Mouse (Mus musculus) erythroblast, embryonic 14.5 days (primary cell): ENCODE results near the gene Gdpd3. TPM values are rescaled to one million over a fixed set of nuclear protein-coding genes. Genes with fewer than 3 reads are reported as not detected.
"Not testable (repeated sequence)": the region's sequence is repeated elsewhere in the genome, so short reads cannot be mapped to it uniquely, and the experiment has no call there.

Source experiments
- H3K27me3 ChIP-seq: 2 replicates; pipeline ENCODE4 v1.6.1; 2012; ENCODE audit warnings: inconsistent platforms; ENCODE audit not compliant: control insufficient read depth
- H3K36me3 ChIP-seq: 2 replicates; pipeline ENCODE4 v1.6.1; 2012; ENCODE audit warnings: mild to moderate bottlenecking, inconsistent platforms; ENCODE audit not compliant: control insufficient read depth
- H3K4me1 ChIP-seq: 2 replicates; pipeline ENCODE4 v1.6.1; 2012; ENCODE audit warnings: inconsistent platforms; ENCODE audit not compliant: control insufficient read depth
- H3K4me3 ChIP-seq: replicated peaks from 2 replicates; pipeline ENCODE3; 2012; ENCODE audit warnings: moderate library complexity, mild to moderate bottlenecking, inconsistent platforms
- H3K9me3 ChIP-seq: 2 replicates; pipeline ENCODE4 v1.6.1; 2012; ENCODE audit warnings: low read length, inconsistent platforms, mixed read lengths; ENCODE audit not compliant: control insufficient read depth
- GATA1 ChIP-seq: IDR thresholded peaks from 2 replicates; pipeline ENCODE4 v1.6.1; 2012; ENCODE audit warnings: low read length, inconsistent platforms, mixed read lengths
- TAL1 ChIP-seq: IDR thresholded peaks from 3 replicates; pipeline ENCODE4 v1.6.1; 2012; ENCODE audit warnings: low read length, inconsistent platforms, mixed read lengths
- polyA plus RNA-seq: library from polyadenylated mRNA; stranded (reverse); fragments of >175 nt; gene quantifications from 2 replicates; pipeline ENCODE4 v1.2.3, GENCODE M21; 2012

Gene Gdpd3
- polyA plus RNA-seq, 1 experiment = 0.36 TPM

DNA sequence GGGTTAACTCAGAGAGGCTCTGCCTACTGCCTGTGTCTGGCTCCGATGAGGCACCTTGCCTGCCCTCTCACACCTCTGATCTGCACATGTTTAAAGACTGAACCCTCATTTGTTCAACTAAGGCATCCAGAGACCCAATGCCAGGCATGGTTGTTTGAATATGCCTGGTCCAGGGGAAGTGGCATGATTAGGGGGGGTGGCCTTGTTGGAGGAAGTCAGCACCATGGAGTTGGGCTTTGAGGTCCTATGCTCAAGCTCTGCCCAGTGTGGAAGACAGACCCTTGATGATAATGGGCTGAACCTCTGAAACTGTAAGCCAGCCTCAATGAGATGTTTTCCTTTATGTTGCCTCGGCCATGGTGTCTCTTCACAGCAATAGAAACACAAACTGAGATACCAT, 7.2 kb downstream of the Gdpd3 start:
- H3K27me3 ChIP-seq = no peaks in the 10 kb centered on the region
- H3K4me1 ChIP-seq = peaks cover 41% of the 10 kb centered on the region
- H3K9me3 ChIP-seq = no peaks in the 10 kb centered on the region
- H3K4me3 ChIP-seq = peak overlapping the region; percentile 60
- peaks cover 61% of the 10 kb centered on the region for H3K36me3 ChIP-seq
- TF ChIP-seq GATA1 (no peak), TAL1 (no peak)

DNA sequence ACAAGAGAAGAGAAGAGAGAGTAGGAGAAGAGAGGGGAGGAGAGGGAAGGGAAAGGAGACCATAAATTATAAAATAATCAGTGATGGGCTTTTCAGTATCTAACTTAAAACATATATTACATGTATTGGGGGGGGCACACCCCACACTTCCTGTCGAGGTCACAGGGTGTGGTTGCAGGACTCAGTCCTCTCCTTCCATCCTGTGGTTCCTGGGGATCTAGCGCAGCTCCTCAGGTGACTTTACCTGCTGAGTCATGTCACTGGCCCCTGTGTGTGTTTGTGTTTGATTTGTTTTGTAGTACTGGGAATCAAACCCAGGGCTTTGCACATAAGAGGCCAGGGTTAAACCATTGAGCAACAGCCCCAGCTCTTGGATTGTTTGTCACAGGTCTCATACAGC, 8.3 kb downstream of the Gdpd3 start:
- Histone ChIP-seq H3K36me3 (peaks cover 66% of the 10 kb centered on the region), H3K27me3 (no peaks in the 10 kb centered on the region), H3K4me1 (peaks cover 52% of the 10 kb centered on the region), H3K4me3 (no peak overlapping the region), H3K9me3 (no peaks in the 10 kb centered on the region)
- no peak for TF ChIP-seq GATA1
- no peak for TF ChIP-seq TAL1

DNA sequence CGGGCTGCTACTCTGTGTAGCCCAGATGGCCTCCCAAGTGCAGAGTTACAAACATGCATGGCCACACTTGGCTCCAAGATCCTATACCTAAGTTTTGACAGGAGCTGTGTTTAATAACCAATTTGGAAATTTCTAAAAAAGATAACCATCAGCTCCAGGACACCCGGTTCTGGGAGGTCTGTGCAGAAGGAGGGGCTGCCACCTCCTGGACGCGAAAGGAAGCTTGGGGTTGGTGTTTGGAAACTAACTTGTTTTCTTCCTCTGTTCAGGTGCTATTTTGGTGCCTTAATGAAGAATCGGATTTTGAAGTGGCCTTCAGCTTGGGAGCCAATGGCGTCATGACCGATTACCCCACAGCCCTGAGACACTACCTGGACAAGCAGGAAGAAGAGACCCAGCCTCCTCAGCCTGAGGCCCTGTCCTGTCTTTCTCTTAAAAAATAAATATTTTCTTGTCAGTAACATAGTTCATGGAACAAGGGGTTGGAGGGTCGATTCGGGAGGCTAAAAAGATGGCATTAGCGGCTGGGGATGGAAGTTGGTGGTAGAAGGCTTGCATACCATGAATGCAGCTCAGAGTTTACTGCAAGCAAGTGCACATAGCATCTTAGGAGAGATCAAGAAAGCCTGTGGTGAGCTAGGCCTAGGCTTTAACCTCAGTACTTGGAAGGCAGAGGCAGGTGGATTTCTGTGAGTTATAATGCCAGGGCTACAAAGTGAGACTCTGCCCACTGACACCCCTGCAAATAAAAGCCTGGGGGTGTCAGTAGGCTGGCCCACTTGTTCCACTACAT, 9.2 kb downstream of the Gdpd3 start:
- TF ChIP-seq GATA1 (no peak), TAL1 (no peak)
- Histone ChIP-seq H3K9me3 (no peaks in the 10 kb centered on the region), H3K4me1 (peaks cover 59% of the 10 kb centered on the region), H3K27me3 (no peaks in the 10 kb centered on the region), H3K4me3 (no peak overlapping the region), H3K36me3 (peaks cover 67% of the 10 kb centered on the region)

DNA sequence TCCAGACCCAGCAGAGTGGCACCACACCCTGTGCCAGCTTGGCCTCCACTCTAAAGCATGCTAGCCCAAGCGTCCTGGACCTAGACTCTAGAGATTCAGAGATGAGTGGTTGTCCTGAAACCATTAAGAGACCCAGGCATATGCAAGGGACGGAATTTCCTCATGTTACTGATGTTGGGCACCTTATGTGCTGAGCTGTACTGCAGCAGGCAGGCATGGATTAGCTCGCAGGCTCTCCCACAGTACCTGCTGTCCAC, 9.8 kb downstream of the Gdpd3 start:
- peaks cover 63% of the 10 kb centered on the region for H3K4me1 ChIP-seq

DNA sequence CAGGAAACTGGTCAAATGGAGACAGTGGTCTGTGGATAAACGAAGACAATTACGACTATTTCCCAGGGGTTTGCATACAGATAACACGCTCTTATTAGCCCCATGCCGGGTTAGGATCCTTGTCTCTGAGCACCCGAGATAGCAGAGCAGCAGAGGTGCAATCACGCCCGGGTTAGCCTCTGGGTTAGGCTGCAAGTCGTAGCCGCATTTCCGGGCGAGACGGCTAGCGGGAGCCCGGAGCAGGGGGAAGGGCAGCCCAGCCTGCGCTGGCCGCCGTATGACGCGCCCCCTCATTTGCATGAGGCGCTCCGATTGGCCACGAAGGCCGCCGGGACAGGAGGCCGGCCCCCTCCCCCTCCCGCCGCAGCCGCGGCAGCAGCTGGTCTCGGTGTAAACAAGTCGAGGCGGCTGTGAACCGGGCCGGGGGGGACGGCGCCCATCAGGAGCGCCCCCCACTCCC, 10.5 kb downstream of the Gdpd3 start, which contains the start of gene Ypel3:
Ypel3 (plus strand) TSS at position 358 of the 460 bp plus-strand sequence.
- peaks cover 69% of the 10 kb centered on the region for H3K4me1 ChIP-seq
- TF ChIP-seq GATA1 = no peak
- H3K9me3 ChIP-seq = no peaks in the 10 kb centered on the region
- no peaks in the 10 kb centered on the region for H3K27me3 ChIP-seq
- H3K36me3 ChIP-seq = peaks cover 67% of the 10 kb centered on the region
- H3K4me3 ChIP-seq = peak within 1 kb of the TSS; percentile 91

More for the DNA sequence above, 9.8 kb downstream of the Gdpd3 start:
- Histone ChIP-seq H3K4me3 (peak overlapping the region; percentile 91), H3K36me3 (peaks cover 66% of the 10 kb centered on the region), H3K9me3 (no peaks in the 10 kb centered on the region), H3K27me3 (no peaks in the 10 kb centered on the region)
- no peak for TF ChIP-seq TAL1
- TF ChIP-seq GATA1 = no peak

DNA sequence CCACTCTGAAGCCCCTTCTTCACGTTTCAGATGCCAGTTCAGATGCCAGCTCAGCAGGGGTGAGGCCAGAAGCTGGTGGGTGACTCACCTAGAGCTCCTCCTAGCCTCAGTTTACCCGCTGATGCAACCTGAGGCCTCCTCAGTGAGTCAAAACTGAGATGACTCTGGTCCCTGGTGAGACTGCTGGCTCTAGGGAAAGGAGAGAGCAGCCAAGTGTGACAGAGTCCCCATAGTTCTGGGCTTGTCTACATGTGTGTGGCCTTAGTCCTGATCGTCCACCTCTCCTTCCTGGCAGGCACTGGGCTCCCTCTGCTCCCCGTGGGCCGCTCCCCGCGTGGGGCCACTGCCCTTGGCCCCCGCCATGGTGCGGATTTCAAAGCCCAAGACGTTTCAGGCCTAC, 11.3 kb downstream of the Gdpd3 start:
- Histone ChIP-seq H3K4me3 (peak overlapping the region; percentile 91), H3K4me1 (peaks cover 73% of the 10 kb centered on the region), H3K36me3 (peaks cover 75% of the 10 kb centered on the region), H3K27me3 (no peaks in the 10 kb centered on the region), H3K9me3 (no peaks in the 10 kb centered on the region)
- TF ChIP-seq TAL1 (no peak), GATA1 (no peak)

DNA sequence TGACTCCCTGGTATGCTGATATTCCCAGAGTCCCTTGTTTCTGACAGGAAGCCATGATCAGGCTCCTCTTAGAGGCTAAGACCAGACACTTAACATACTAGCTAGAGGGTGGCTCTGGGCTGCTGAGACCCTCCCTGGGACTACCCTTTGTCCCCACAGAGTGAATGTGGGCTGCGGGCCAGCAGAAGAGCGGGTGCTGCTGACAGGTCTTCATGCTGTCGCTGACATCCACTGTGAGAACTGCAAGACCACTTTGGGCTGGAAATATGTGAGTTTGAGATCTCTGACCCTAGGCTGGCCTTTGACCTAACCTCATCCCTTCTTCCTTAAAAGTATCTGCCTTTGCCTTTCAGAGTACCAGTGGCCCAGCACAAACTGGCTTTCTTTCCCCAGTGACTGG, 12.0 kb downstream of the Gdpd3 start:
- Histone ChIP-seq H3K4me3 (peak overlapping the region; percentile 91), H3K36me3 (peaks cover 82% of the 10 kb centered on the region), H3K4me1 (peaks cover 76% of the 10 kb centered on the region), H3K27me3 (no peaks in the 10 kb centered on the region), H3K9me3 (no peaks in the 10 kb centered on the region)
- TF ChIP-seq GATA1 (no peak), TAL1 (no peak)

DNA sequence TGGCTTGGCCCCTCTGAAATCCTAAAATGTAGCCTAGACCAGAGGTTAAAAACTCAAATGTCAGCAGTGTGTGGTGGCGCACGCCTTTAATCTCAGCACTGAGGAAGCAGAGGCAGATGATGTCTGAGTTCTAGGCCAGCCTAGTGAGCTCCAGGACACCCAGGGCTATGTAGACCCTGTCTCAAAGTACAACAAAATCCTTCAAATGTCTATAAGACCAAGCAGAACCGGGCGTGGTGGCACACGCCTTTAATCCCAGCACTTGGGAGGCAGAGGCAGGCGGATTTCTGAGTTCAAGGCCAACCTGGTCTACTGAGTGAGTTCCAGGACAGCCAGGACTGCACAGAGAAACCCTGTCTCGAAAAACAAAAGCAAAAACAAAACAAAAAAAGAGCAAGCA, 13.0 kb downstream of the Gdpd3 start:
- H3K4me1 ChIP-seq = peaks cover 76% of the 10 kb centered on the region

DNA sequence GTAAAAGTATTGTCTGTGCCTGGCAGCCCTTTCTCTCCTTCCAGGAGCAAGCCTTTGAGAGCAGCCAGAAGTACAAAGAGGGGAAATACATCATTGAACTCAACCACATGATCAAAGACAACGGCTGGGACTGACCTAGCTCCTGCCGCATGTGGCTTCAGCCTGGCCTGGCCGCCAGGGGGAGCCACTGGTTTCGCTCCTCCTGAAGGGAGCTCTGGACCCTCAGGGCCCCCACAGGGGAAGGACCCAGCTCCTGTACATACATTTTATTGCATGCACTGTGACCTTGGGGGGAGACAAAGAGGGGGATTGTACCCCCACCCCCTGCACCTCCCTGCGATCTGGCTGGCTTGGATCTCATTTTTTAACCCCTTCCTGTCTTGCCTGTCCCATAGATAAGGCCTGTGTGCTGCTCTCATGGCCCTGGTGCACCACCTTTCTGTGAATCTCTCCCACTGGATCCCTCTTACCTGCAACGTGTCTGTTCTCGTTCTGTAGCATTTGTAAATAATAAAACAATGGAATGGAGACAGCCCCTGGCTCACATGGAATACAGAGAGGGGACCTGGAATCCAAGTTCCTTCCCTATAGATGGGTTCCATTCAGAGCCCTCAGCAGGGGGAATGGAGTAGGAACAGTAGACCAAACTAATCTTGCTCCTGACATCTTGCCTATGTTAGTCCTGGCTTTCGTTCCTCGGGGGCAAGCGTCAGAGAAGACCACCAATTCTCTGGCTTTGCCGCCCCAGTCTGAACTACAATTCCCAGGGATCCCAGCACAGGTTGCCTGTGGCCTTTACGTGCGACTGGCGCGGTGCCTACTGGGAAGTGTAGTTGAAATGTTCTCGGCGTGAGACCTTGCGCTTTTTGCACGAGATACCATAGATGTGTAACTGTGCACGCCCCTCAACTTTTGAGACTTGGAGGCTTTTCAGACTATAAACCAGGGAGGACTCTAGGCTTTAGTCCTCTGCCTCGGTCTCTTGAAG, 14.1 kb downstream of the Gdpd3 start:
- no peaks in the 10 kb centered on the region for H3K27me3 ChIP-seq
- peak overlapping the region; percentile 62 for H3K4me3 ChIP-seq
- H3K9me3 ChIP-seq = no peaks in the 10 kb centered on the region
- H3K36me3 ChIP-seq = peaks cover 85% of the 10 kb centered on the region
- peaks cover 70% of the 10 kb centered on the region for H3K4me1 ChIP-seq
- no peak for TF ChIP-seq TAL1
- TF ChIP-seq GATA1 = peak; percentile 73

More for the DNA sequence above, 13.0 kb downstream of the Gdpd3 start:
- H3K4me3 ChIP-seq, H3K9me3 ChIP-seq, H3K27me3 ChIP-seq: not testable (repeated sequence)
- peaks cover 84% of the 10 kb centered on the region for H3K36me3 ChIP-seq
